Mouse (Mus musculus): ENCODE measurements around the gene Chmp5. TPM values are rescaled to one million over a fixed set of nuclear protein-coding genes. Genes with fewer than 3 reads are reported as not detected.

Chmp5 gene
- polyA plus RNA-seq, 1 experiment from 2014 or later = 161 TPM

- H3K9me3 ChIP-seq (replicated peaks; ENCODE audit: control insufficient read depth, low read length, poor library complexity, severe bottlenecking) = no peaks in the 10 kb centered on the region; the same call in 1 of the 2 replicates
- H3K4me3 ChIP-seq (ENCODE audit: low read depth, low read length) = no peak overlapping the region
- ATAC-seq = peak; percentile 89
- no peak overlapping the region for H3K9ac ChIP-seq (ENCODE audit: low read depth, low read length)
- peaks cover 45% of the 10 kb centered on the region for H3K36me3 ChIP-seq (ENCODE audit: control insufficient read depth, insufficient read depth, low read length)
- H3K27me3 ChIP-seq (ENCODE audit: control insufficient read depth, insufficient read depth, low read depth, low read length) = no peaks in the 10 kb centered on the region
- no peak overlapping the region for H3K27ac ChIP-seq (ENCODE audit: low read length)
- no peaks in the 10 kb centered on the region for H3K4me1 ChIP-seq (ENCODE audit: control insufficient read depth, insufficient read depth, low read length)
- WGBS = 78% methylated on average over 9 of the region's 9 CpGs
- H3K4me2 ChIP-seq (ENCODE audit: low read length) = no peak overlapping the region
These were observed 11.9 kb upstream of the Chmp5 start for GRCm38 (mm10) chr4:40936175-40936839.

GRCm38 (mm10) chr4:40938793-40939192, 9.4 kb upstream of the Chmp5 start:
- Histone ChIP-seq H3K4me2 (ENCODE audit: low read length) (no peak overlapping the region), H3K9ac (ENCODE audit: low read depth, low read length) (no peak overlapping the region), H3K27ac (ENCODE audit: low read length) (no peak overlapping the region), H3K4me1 (ENCODE audit: control insufficient read depth, insufficient read depth, low read length) (no peaks in the 10 kb centered on the region), H3K36me3 (ENCODE audit: control insufficient read depth, insufficient read depth, low read length) (peaks cover 51% of the 10 kb centered on the region), H3K27me3 (ENCODE audit: control insufficient read depth, insufficient read depth, low read depth, low read length) (no peaks in the 10 kb centered on the region), H3K4me3 (ENCODE audit: low read depth, low read length) (no peak overlapping the region), H3K9me3 (replicated peaks; ENCODE audit: control insufficient read depth, low read length, poor library complexity, severe bottlenecking) (no peaks in the 10 kb centered on the region; the same call in 1 of the 2 replicates)
- WGBS = 98% methylated on average over 5 of the region's 5 CpGs
- ATAC-seq = no peak

- H3K27ac ChIP-seq (ENCODE audit: low read length) = no peak overlapping the region
- ATAC-seq = no peak
- no peak overlapping the region for H3K4me3 ChIP-seq (ENCODE audit: low read depth, low read length)
- H3K27me3 ChIP-seq (ENCODE audit: control insufficient read depth, insufficient read depth, low read depth, low read length) = no peaks in the 10 kb centered on the region
- no peak overlapping the region for H3K9ac ChIP-seq (ENCODE audit: low read depth, low read length)
- no peak overlapping the region for H3K4me2 ChIP-seq (ENCODE audit: low read length)
- WGBS = 98% methylated on average over 5 of the region's 5 CpGs
- peaks cover 13% of the 10 kb centered on the region for H3K4me1 ChIP-seq (ENCODE audit: control insufficient read depth, insufficient read depth, low read length)
- H3K9me3 ChIP-seq (replicated peaks; ENCODE audit: control insufficient read depth, low read length, poor library complexity, severe bottlenecking) = no peaks in the 10 kb centered on the region; the same call in 1 of the 2 replicates
- H3K36me3 ChIP-seq (ENCODE audit: control insufficient read depth, insufficient read depth, low read length) = peaks cover 35% of the 10 kb centered on the region
These were observed 4.6 kb upstream of the Chmp5 start for GRCm38 (mm10) chr4:40943651-40944050.

GRCm38 (mm10) chr4:40946516-40947121, 1.6 kb upstream of the Chmp5 start:
- Histone ChIP-seq H3K4me2 (ENCODE audit: low read length) (peak overlapping the region; percentile 71), H3K27ac (ENCODE audit: low read length) (no peak overlapping the region), H3K9ac (ENCODE audit: low read depth, low read length) (peak overlapping the region; percentile 86), H3K4me1 (ENCODE audit: control insufficient read depth, insufficient read depth, low read length) (peaks cover 26% of the 10 kb centered on the region), H3K4me3 (ENCODE audit: low read depth, low read length) (peak overlapping the region; percentile 81; the same call in 1 of the 2 replicates), H3K9me3 (replicated peaks; ENCODE audit: control insufficient read depth, low read length, poor library complexity, severe bottlenecking) (no peaks in the 10 kb centered on the region), H3K36me3 (ENCODE audit: control insufficient read depth, insufficient read depth, low read length) (peaks cover 13% of the 10 kb centered on the region; the same call in 1 of the 2 replicates), H3K27me3 (ENCODE audit: control insufficient read depth, insufficient read depth, low read depth, low read length) (no peaks in the 10 kb centered on the region)
- WGBS = 90% methylated on average over 7 of the region's 7 CpGs
- ATAC-seq = no peak

GRCm38 (mm10) chr4:40947565-40948159, 545 bp upstream of the Chmp5 start:
- H3K9me3 ChIP-seq (replicated peaks; ENCODE audit: control insufficient read depth, low read length, poor library complexity, severe bottlenecking) = no peaks in the 10 kb centered on the region
- peak overlapping the region; percentile 77 for H3K27ac ChIP-seq (ENCODE audit: low read length)
- H3K36me3 ChIP-seq (ENCODE audit: control insufficient read depth, insufficient read depth, low read length) = peaks cover 19% of the 10 kb centered on the region
- peak; percentile 87 for ATAC-seq
- peak overlapping the region; percentile 86 for H3K9ac ChIP-seq (ENCODE audit: low read depth, low read length)
- peak overlapping the region; percentile 71 for H3K4me2 ChIP-seq (ENCODE audit: low read length)
- H3K27me3 ChIP-seq (ENCODE audit: control insufficient read depth, insufficient read depth, low read depth, low read length) = no peaks in the 10 kb centered on the region
- H3K4me1 ChIP-seq (ENCODE audit: control insufficient read depth, insufficient read depth, low read length) = peaks cover 26% of the 10 kb centered on the region
- under 1% methylated on average over 40 of the region's 40 CpGs for WGBS
- peak overlapping the region; percentile 81 for H3K4me3 ChIP-seq (ENCODE audit: low read depth, low read length)

- no peak overlapping the region for H3K27ac ChIP-seq (ENCODE audit: low read length)
- ATAC-seq = no peak
- peaks cover 14% of the 10 kb centered on the region for H3K4me1 ChIP-seq (ENCODE audit: control insufficient read depth, insufficient read depth, low read length)
- H3K4me3 ChIP-seq (ENCODE audit: low read depth, low read length) = no peak overlapping the region
- 97% methylated on average over 1 of the region's 1 CpGs for WGBS
- no peak overlapping the region for H3K4me2 ChIP-seq (ENCODE audit: low read length)
- no peaks in the 10 kb centered on the region for H3K9me3 ChIP-seq (replicated peaks; ENCODE audit: control insufficient read depth, low read length, poor library complexity, severe bottlenecking)
- peaks cover 26% of the 10 kb centered on the region for H3K36me3 ChIP-seq (ENCODE audit: control insufficient read depth, insufficient read depth, low read length)
- no peak overlapping the region for H3K9ac ChIP-seq (ENCODE audit: low read depth, low read length)
- no peaks in the 10 kb centered on the region for H3K27me3 ChIP-seq (ENCODE audit: control insufficient read depth, insufficient read depth, low read depth, low read length)
These were observed 5.3 kb downstream of the Chmp5 start for GRCm38 (mm10) chr4:40953521-40953920.

- Histone ChIP-seq H3K36me3 (ENCODE audit: control insufficient read depth, insufficient read depth, low read length) (peaks cover 47% of the 10 kb centered on the region), H3K4me3 (ENCODE audit: low read depth, low read length) (no peak overlapping the region), H3K9ac (ENCODE audit: low read depth, low read length) (no peak overlapping the region), H3K4me1 (ENCODE audit: control insufficient read depth, insufficient read depth, low read length) (no peaks in the 10 kb centered on the region), H3K27me3 (ENCODE audit: control insufficient read depth, insufficient read depth, low read depth, low read length) (no peaks in the 10 kb centered on the region), H3K4me2 (ENCODE audit: low read length) (no peak overlapping the region), H3K27ac (ENCODE audit: low read length) (no peak overlapping the region), H3K9me3 (replicated peaks; ENCODE audit: control insufficient read depth, low read length, poor library complexity, severe bottlenecking) (no peaks in the 10 kb centered on the region)
- WGBS = 94% methylated on average over 6 of the region's 6 CpGs
- ATAC-seq = no peak
These were observed 7.7 kb downstream of the Chmp5 start for GRCm38 (mm10) chr4:40955942-40956341.

GRCm38 (mm10) chr4:40963536-40963935, 15.3 kb downstream of the Chmp5 start:
- Histone ChIP-seq H3K9me3 (replicated peaks; ENCODE audit: control insufficient read depth, low read length, poor library complexity, severe bottlenecking) (no peaks in the 10 kb centered on the region), H3K4me3 (ENCODE audit: low read depth, low read length) (no peak overlapping the region), H3K4me2 (ENCODE audit: low read length) (no peak overlapping the region), H3K4me1 (ENCODE audit: control insufficient read depth, insufficient read depth, low read length) (no peaks in the 10 kb centered on the region), H3K27ac (ENCODE audit: low read length) (no peak overlapping the region), H3K36me3 (ENCODE audit: control insufficient read depth, insufficient read depth, low read length) (peaks cover 38% of the 10 kb centered on the region), H3K27me3 (ENCODE audit: control insufficient read depth, insufficient read depth, low read depth, low read length) (no peaks in the 10 kb centered on the region), H3K9ac (ENCODE audit: low read depth, low read length) (no peak overlapping the region)
- no peak for ATAC-seq
- 97% methylated on average over 3 of the region's 3 CpGs for WGBS

GRCm38 (mm10) chr4:40969161-40969560, 21.0 kb downstream of the Chmp5 start:
- H3K36me3 ChIP-seq (ENCODE audit: control insufficient read depth, insufficient read depth, low read length) = peaks cover 3% of the 10 kb centered on the region; the same call in 1 of the 2 replicates
- no peak for ATAC-seq

More at GRCm38 (mm10) chr4:40969161-40969560, 21.0 kb downstream of the Chmp5 start:
- no peaks in the 10 kb centered on the region for H3K9me3 ChIP-seq (replicated peaks; ENCODE audit: control insufficient read depth, low read length, poor library complexity, severe bottlenecking)
- peaks cover 18% of the 10 kb centered on the region for H3K4me1 ChIP-seq (ENCODE audit: control insufficient read depth, insufficient read depth, low read length)
- H3K9ac ChIP-seq (ENCODE audit: low read depth, low read length) = no peak overlapping the region
- no peak overlapping the region for H3K4me2 ChIP-seq (ENCODE audit: low read length)
- WGBS = 85% methylated on average over 4 of the region's 4 CpGs
- H3K27ac ChIP-seq (ENCODE audit: low read length) = no peak overlapping the region
- H3K27me3 ChIP-seq (ENCODE audit: control insufficient read depth, insufficient read depth, low read depth, low read length) = no peaks in the 10 kb centered on the region
- H3K4me3 ChIP-seq (ENCODE audit: low read depth, low read length) = no peak overlapping the region

All from midbrain, embryonic 16.5 days (tissue).